ENCODE assay signal across 10 mouse cellular contexts in the genomic region with DNA sequence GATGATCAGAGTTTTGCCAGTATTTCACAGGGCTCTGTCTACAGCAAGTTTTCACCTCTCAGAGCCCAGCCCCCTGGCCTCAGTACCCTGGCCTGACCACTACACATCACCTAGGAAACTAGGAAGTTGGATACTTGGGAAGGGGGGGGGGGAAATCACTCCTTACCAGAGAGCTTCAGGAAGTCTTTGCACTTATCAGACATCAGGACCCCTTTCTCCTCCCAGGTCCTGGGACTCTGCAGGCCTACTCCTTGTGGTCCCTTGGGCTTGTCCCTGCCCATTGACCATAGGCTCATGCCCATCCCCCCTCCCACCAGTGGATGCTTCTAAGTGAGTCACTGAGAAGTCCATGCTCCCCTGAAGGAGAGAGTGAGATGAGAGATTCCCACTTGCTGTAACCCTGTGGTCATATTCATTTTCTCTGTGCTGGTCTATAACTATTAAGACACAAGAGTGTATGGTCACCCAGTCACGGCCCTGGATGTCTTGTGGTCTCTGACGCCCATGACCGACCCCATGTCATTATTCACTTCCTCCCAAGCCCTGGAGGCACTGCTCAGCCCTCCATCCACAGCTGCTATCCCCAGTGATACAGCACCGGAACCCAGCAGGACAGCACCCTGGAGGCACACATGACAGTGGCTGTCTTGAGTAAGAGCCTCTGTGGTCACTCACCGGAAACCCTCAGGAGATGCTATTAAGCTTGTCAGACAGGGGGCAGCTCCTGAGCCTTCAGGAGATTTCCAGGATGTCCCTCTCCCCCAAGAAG.
A peak's percentile ranks its signal among the peaks of the same experiment; 100 is the strongest.
DNase-seq lines count a peak whose midpoint lies in the region; ATAC-seq and TF ChIP-seq lines count a peak whose summit lies in the region.
"Had no signal": no experiment of that assay in that cellular context is flagged by ENCODE, and none has a peak within 500 bp of the region (broad histone marks: within the 10 kb centered on the region; RNA-seq: fewer than 3 reads in every experiment).

No protein-coding gene starts in this region.

- TF ChIP-seq CTCF in thymus, adult 2 months (IDR thresholded peaks at IDR 0.05; ENCODE audit: borderline replicate concordance, control insufficient read depth, extremely low read depth, insufficient read depth, low read length, poor library complexity), result no peak

- no peak overlapping the region for H3ac ChIP-seq in myocyte (ENCODE audit: control insufficient read depth, insufficient read length)

- no peaks in the 10 kb centered on the region for H3K79me2 ChIP-seq in myocyte (ENCODE audit: control insufficient read depth, insufficient read depth)

- H3K27ac ChIP-seq in kidney, embryonic 16.5 days (ENCODE audit: low read length), result no peak overlapping the region
- no peak overlapping the region for H3K27ac ChIP-seq in kidney, embryonic 15.5 days
- peak overlapping the region; percentile 72; the same call in 1 of the 2 replicates for H3K27ac ChIP-seq in embryonic facial prominence, embryonic 12.5 days
- peak overlapping the region; percentile 71 for H3K27ac ChIP-seq in hindbrain, embryonic 16.5 days (ENCODE audit: low read depth, low read length)
- H3K27ac ChIP-seq in thymus, adult 2 months (ENCODE audit: control insufficient read depth, insufficient read depth, low read length), result no peak overlapping the region

- no peak overlapping the region for H3K4me2 ChIP-seq in kidney, embryonic 16.5 days (replicated peaks; ENCODE audit: low read depth, low read length)
- H3K4me2 ChIP-seq in kidney, embryonic 15.5 days, result no peak overlapping the region
- H3K4me2 ChIP-seq in embryonic facial prominence, embryonic 12.5 days (replicated peaks), result peak overlapping the region; percentile 25; the same call in 1 of the 2 replicates
- H3K4me2 ChIP-seq in hindbrain, embryonic 16.5 days (ENCODE audit: low read length), result peak overlapping the region; percentile 34; the same call in 1 of the 2 replicates
- peak overlapping the region; percentile 76 for H3K4me2 ChIP-seq in myocyte (ENCODE audit: low read depth)

- no peak overlapping the region for H3K9ac ChIP-seq in kidney, embryonic 16.5 days (replicated peaks; ENCODE audit: low read length)
- no peak overlapping the region for H3K9ac ChIP-seq in kidney, embryonic 15.5 days
- H3K9ac ChIP-seq in embryonic facial prominence, embryonic 12.5 days, result no peak overlapping the region
- peak overlapping the region; percentile 29; the same call in 1 of the 2 replicates for H3K9ac ChIP-seq in hindbrain, embryonic 16.5 days (ENCODE audit: low read depth, low read length)

- no peak for TF ChIP-seq POLR2A in myocyte (IDR thresholded peaks at IDR 0.05; ENCODE audit: insufficient read length, low read depth)
- no peak for TF ChIP-seq POLR2A in thymus, adult 2 months (IDR thresholded peaks at IDR 0.05; ENCODE audit: control insufficient read depth, extremely low read depth, insufficient read depth, low read length, poor library complexity)

- no peaks in the 10 kb centered on the region for H3K36me3 ChIP-seq in kidney, embryonic 16.5 days (ENCODE audit: insufficient read depth, low read length)
- H3K36me3 ChIP-seq in kidney, embryonic 15.5 days, result no peaks in the 10 kb centered on the region
- no peaks in the 10 kb centered on the region for H3K36me3 ChIP-seq in embryonic facial prominence, embryonic 12.5 days
- H3K36me3 ChIP-seq in hindbrain, embryonic 16.5 days (ENCODE audit: control insufficient read depth, insufficient read depth, low read length), result no peaks in the 10 kb centered on the region
- H3K36me3 ChIP-seq in myocyte (ENCODE audit: control insufficient read depth, insufficient read depth), result no peaks in the 10 kb centered on the region
- H3K36me3 ChIP-seq in thymus, adult 2 months (ENCODE audit: control insufficient read depth, insufficient read depth, low read length), result no peaks in the 10 kb centered on the region

- H3K27me3 ChIP-seq in kidney, embryonic 16.5 days (ENCODE audit: insufficient read depth, low read length), result no peaks in the 10 kb centered on the region
- no peaks in the 10 kb centered on the region for H3K27me3 ChIP-seq in kidney, embryonic 15.5 days
- H3K27me3 ChIP-seq in embryonic facial prominence, embryonic 12.5 days, result no peaks in the 10 kb centered on the region
- no peaks in the 10 kb centered on the region for H3K27me3 ChIP-seq in hindbrain, embryonic 16.5 days (replicated peaks; ENCODE audit: control insufficient read depth, insufficient read depth, low read length)
- H3K27me3 ChIP-seq in myocyte (ENCODE audit: control insufficient read depth, insufficient read depth, insufficient read length), result no peaks in the 10 kb centered on the region
- H3K27me3 ChIP-seq in thymus, adult 2 months (ENCODE audit: control insufficient read depth, insufficient read depth, low read length), result no peaks in the 10 kb centered on the region

- H3K4me1 ChIP-seq in kidney, embryonic 16.5 days (ENCODE audit: insufficient read depth, low read length), result peaks cover 22% of the 10 kb centered on the region; the same call in 1 of the 2 replicates
- peaks cover 27% of the 10 kb centered on the region for H3K4me1 ChIP-seq in kidney, embryonic 15.5 days
- peaks cover 25% of the 10 kb centered on the region for H3K4me1 ChIP-seq in embryonic facial prominence, embryonic 12.5 days
- H3K4me1 ChIP-seq in hindbrain, embryonic 16.5 days (ENCODE audit: control insufficient read depth, insufficient read depth, low read depth, low read length), result peaks cover 19% of the 10 kb centered on the region
- H3K4me1 ChIP-seq in thymus, adult 2 months (replicated peaks; ENCODE audit: control insufficient read depth, insufficient read depth, low read length), result peaks cover 15% of the 10 kb centered on the region

- WGBS in kidney, embryonic 16.5 days, result 64% methylated on average over 5 of the region's 5 CpGs
- WGBS in kidney, embryonic 15.5 days, result 66% methylated on average over 5 of the region's 5 CpGs
- WGBS in embryonic facial prominence, embryonic 12.5 days, result 77% methylated on average over 5 of the region's 5 CpGs
- 66% methylated on average over 5 of the region's 5 CpGs for WGBS in hindbrain, embryonic 16.5 days
- 62% methylated on average over 5 of the region's 5 CpGs for WGBS in thymus, adult 2 months

- DNase-seq in thymus, adult 2 months, result no peak
- no peak for DNase-seq in cerebellum, postnatal 36 days
- DNase-seq in layer of hippocampus, postnatal 14 days (ENCODE audit: low spot score in 2 of 2), result no peak
- DNase-seq: heart, postnatal 14 days; lung, adult 2 months had no signal

- no peaks in the 10 kb centered on the region for H3K9me3 ChIP-seq in kidney, embryonic 16.5 days (ENCODE audit: low read length)
- H3K9me3 ChIP-seq in kidney, embryonic 15.5 days (replicated peaks), result no peaks in the 10 kb centered on the region
- H3K9me3 ChIP-seq in embryonic facial prominence, embryonic 12.5 days, result no peaks in the 10 kb centered on the region
- H3K9me3 ChIP-seq in hindbrain, embryonic 16.5 days (ENCODE audit: control insufficient read depth, low read length), result no peaks in the 10 kb centered on the region

- ATAC-seq in kidney, embryonic 16.5 days (ENCODE audit: low FRiP score, low TSS enrichment), result peak; percentile 8; the same call in 1 of the 2 replicates
- ATAC-seq in kidney, embryonic 15.5 days (replicated peaks; ENCODE audit: low FRiP score), result no peak
- 0 out of 2 replicates have a peak, but pooled peaks have one; percentile 7 for ATAC-seq in embryonic facial prominence, embryonic 12.5 days (ENCODE audit: insufficient number of reproducible peaks, insufficient read depth, low FRiP score, low TSS enrichment)
- ATAC-seq in hindbrain, embryonic 16.5 days, result peak; percentile 38; the same call in 1 of the 2 replicates

- H3K4me3 ChIP-seq in kidney, embryonic 16.5 days (ENCODE audit: low read length), result no peak overlapping the region
- H3K4me3 ChIP-seq in kidney, embryonic 15.5 days (replicated peaks), result no peak overlapping the region
- no peak overlapping the region for H3K4me3 ChIP-seq in embryonic facial prominence, embryonic 12.5 days
- no peak overlapping the region for H3K4me3 ChIP-seq in hindbrain, embryonic 16.5 days (ENCODE audit: low read length)
- H3K4me3 ChIP-seq in myocyte, result no peak overlapping the region
- H3K4me3 ChIP-seq in thymus, adult 2 months (ENCODE audit: control insufficient read depth, insufficient read depth, low read length), result no peak overlapping the region

TF ChIP-seq in myocyte, 11 proteins besides CTCF, POLR2A, EP300 and RAD21:
- TF ChIP-seq MYOD1 (IDR thresholded peaks at IDR 0.05; ENCODE audit: control insufficient read depth in 1 of 3, insufficient read length in 2 of 3, low read depth in 2 of 3), result peak in 1 of 3 experiments; percentile 82
- no peak for TF ChIP-seq MYOG (IDR thresholded peaks at IDR 0.05; ENCODE audit: control insufficient read depth in 1 of 3, insufficient read depth in 1 of 3, insufficient read length in 2 of 3, low read depth in 2 of 3)
- TF ChIP-seq CEBPB (IDR thresholded peaks at IDR 0.05; ENCODE audit: insufficient read depth, poor library complexity, severe bottlenecking), result no peak
- no peak for TF ChIP-seq E2F4 (IDR thresholded peaks at IDR 0.05; ENCODE audit: insufficient read depth)
TF ChIP-seq in myocyte: peak in this region for 1.

Comparison
In these comparisons a context has a peak if more than half of its experiments do, and no peak if none do; other contexts are left out.
1. H3K27ac ChIP-seq: peak in embryonic facial prominence, embryonic 12.5 days (single experiment) and hindbrain, embryonic 16.5 days (single experiment); none in kidney, embryonic 16.5 days (single experiment), kidney, embryonic 15.5 days (single experiment) and thymus, adult 2 months (single experiment).
2. H3K4me2 ChIP-seq: peak in embryonic facial prominence, embryonic 12.5 days (single experiment), hindbrain, embryonic 16.5 days (single experiment) and myocyte (single experiment); none in kidney, embryonic 16.5 days (single experiment) and kidney, embryonic 15.5 days (single experiment).